Mouse (Mus musculus): ENCODE results near the gene Errfi1.

DNA sequence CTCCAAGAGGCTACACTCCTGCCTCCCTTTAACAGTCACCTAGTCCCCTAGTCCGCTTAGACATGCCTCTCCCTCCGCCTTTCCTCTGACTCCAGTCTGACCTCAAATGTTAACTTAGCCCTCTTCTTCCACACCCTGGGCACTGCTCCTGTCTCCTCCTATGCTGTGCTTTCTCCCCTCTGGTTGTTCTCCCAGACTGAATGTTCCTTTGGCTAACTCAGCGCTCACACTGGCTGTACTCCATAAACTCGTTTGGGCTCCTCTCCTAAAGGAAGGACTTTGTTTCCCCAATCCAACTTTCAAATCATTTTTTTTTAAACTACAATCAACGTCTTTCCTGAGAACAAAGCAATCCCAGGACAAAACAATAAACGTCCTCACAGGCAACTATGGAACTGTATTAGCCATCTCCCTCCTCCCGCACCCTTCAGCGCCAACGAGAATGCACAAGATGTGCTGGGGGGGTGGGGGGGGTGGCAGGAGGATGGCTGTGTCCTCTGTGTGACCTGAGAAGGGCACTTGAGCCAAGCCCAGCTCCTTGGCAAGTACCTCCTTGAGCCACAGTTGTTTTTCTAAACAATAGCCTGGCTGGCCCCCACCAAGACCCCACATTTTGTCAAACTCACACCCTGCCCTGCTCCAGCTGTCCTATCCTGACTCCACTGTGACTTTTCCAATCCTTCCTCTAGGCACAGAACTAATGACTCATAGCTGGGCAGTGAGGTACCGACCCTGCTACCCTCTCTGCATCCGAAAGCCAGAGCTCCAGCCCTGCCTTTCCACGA lies 34.4 kb upstream of the Errfi1 start:
- TF ChIP-seq POLR2A (IDR thresholded peaks at IDR 0.05; ENCODE audit: insufficient read depth, low read depth, low read length): no peak
- no peak for TF ChIP-seq CTCF (IDR thresholded peaks at IDR 0.05; ENCODE audit: insufficient read depth, low read depth, low read length)
